Mouse (Mus musculus) liver, embryonic 11.5 days (tissue): ENCODE results near the gene Spg11. TPM values are rescaled to one million over a fixed set of nuclear protein-coding genes. Genes with fewer than 3 reads are reported as not detected.

Experiments used
- ATAC-seq: fragments of 200-750 bp; cut with Nextera tagmentation; replicated peaks from 2 replicates; pipeline ENCODE4 v1.8.0; 2017; ENCODE audit warnings: moderate number of reproducible peaks, mild to moderate bottlenecking, moderate TSS enrichment, moderate library complexity; ENCODE audit not compliant: low FRiP score
- DNase-seq: peaks from one replicate; pipeline ENCODE4 v3.0.0-alpha.2; 2017; ENCODE audit warnings: low spot score
- H3K27ac ChIP-seq: fragments of 300-500 bp; sonication (generic); 2 replicates; pipeline ENCODE4 v1.5.1; 2014; ENCODE audit warnings: mild to moderate bottlenecking, low read depth, low read length, control low read depth
- H3K27me3 ChIP-seq: fragments of 300-500 bp; sonication (generic); replicated peaks from 2 replicates; pipeline ENCODE4 v1.6.1; 2014; ENCODE audit warnings: low read length, mixed read lengths; ENCODE audit not compliant: control insufficient read depth, insufficient read depth
- H3K36me3 ChIP-seq: fragments of 300-500 bp; sonication (generic); 2 replicates; pipeline ENCODE4 v1.6.1; 2014; ENCODE audit warnings: mild to moderate bottlenecking, low read length, moderate library complexity, mixed read lengths; ENCODE audit not compliant: control insufficient read depth, insufficient read depth
- H3K4me1 ChIP-seq: fragments of 300-500 bp; sonication (generic); replicated peaks from 2 replicates; pipeline ENCODE4 v1.6.1; 2014; ENCODE audit warnings: low read length, mixed read lengths; ENCODE audit not compliant: control insufficient read depth, insufficient read depth
- H3K4me2 ChIP-seq: fragments of 300-500 bp; sonication (generic); 2 replicates; pipeline ENCODE4 v1.6.1; 2014; ENCODE audit warnings: mild to moderate bottlenecking, control low read depth, moderate library complexity
- H3K4me3 ChIP-seq: fragments of 300-500 bp; sonication (generic); 2 replicates; pipeline ENCODE4 v1.5.1; 2014; ENCODE audit warnings: low read depth, low read length, control low read depth
- H3K9ac ChIP-seq: fragments of 300-500 bp; sonication (generic); 2 replicates; pipeline ENCODE4 v1.6.1; 2014; ENCODE audit warnings: low read depth, low read length, control low read depth
- H3K9me3 ChIP-seq: fragments of 300-500 bp; sonication (generic); 2 replicates; pipeline ENCODE4 v1.6.1; 2016; ENCODE audit warnings: low read length, inconsistent platforms, mixed read lengths; ENCODE audit not compliant: control insufficient read depth
- WGBS: fragments of 180-500 bp; shearing (Covaris S2); extraction: QIAGEN DNeasy Blood & Tissue Kit; methylation state at CpG from one replicate; pipeline ENCODE4 v1.1.7; 2014; 5-methylcytosine and 5-hydroxymethylcytosine counted together
- polyA plus RNA-seq: library from polyadenylated mRNA; unstranded; fragments of >200 nt; fragmentation: Nextera tagmentation; extraction: Ambion mirVana; gene quantifications from 2 replicates; pipeline ENCODE4 v1.2.1, GENCODE M21; 2014

Gene Spg11
- polyA plus RNA-seq, 1 experiment from 2014 or later: 9.3 TPM

- H3K4me3 ChIP-seq: peak overlapping the region; percentile 64; the same call in 1 of the 2 replicates
- no peak overlapping the region for H3K9ac ChIP-seq
Observed at GRCm38 (mm10) chr2:122149316-122149715, 31.1 kb upstream of the Spg11 start.

GRCm38 (mm10) chr2:122148242-122148917 is 30.2 kb upstream of the Spg11 start:
- DNase-seq: peak; percentile 45

More at GRCm38 (mm10) chr2:122149316-122149715, 31.1 kb upstream of the Spg11 start:
- H3K4me1 ChIP-seq: peaks cover 9% of the 10 kb centered on the region; the same call in 1 of the 2 replicates
- DNase-seq (no peak), ATAC-seq (no peak)
- 82% methylated on average over 6 of the region's 6 CpGs for WGBS
- no peaks in the 10 kb centered on the region for H3K9me3 ChIP-seq
- H3K27ac ChIP-seq: no peak overlapping the region
- H3K4me2 ChIP-seq: peak overlapping the region; percentile 66
- no peaks in the 10 kb centered on the region for H3K27me3 ChIP-seq
- H3K36me3 ChIP-seq: 0 out of 2 replicates have a peak, but pooled peaks cover 3% of the 10 kb centered on the region

GRCm38 (mm10) chr2:122147508-122148241 is 29.5 kb upstream of the Spg11 start, which contains the start of gene B2m:
Gene B2m, plus strand, starts transcription at chr2:122147686.
- WGBS: under 1% methylated on average over 40 of the region's 40 CpGs
- Histone ChIP-seq H3K9ac (peak within 1 kb of the TSS; percentile 76), H3K27ac (peak within 1 kb of the TSS; percentile 62; the same call in 1 of the 2 replicates), H3K27me3 (no peaks in the 10 kb centered on the region), H3K4me3 (peak within 1 kb of the TSS; percentile 64), H3K9me3 (no peaks in the 10 kb centered on the region), H3K4me2 (peak within 1 kb of the TSS; percentile 66), H3K36me3 (no peaks in the 10 kb centered on the region), H3K4me1 (peaks cover 9% of the 10 kb centered on the region; the same call in 1 of the 2 replicates)
- ATAC-seq (peak; percentile 97), DNase-seq (peak; percentile 92)

More at GRCm38 (mm10) chr2:122148242-122148917, 30.2 kb upstream of the Spg11 start:
- Histone ChIP-seq H3K4me2 (peak overlapping the region; percentile 66), H3K27me3 (no peaks in the 10 kb centered on the region), H3K4me3 (peak overlapping the region; percentile 64), H3K36me3 (0 out of 2 replicates have a peak, but pooled peaks cover 3% of the 10 kb centered on the region), H3K27ac (no peak overlapping the region; the same call in 1 of the 2 replicates), H3K9me3 (no peaks in the 10 kb centered on the region), H3K4me1 (peaks cover 9% of the 10 kb centered on the region; the same call in 1 of the 2 replicates), H3K9ac (peak overlapping the region; percentile 76)
- peak; percentile 16; the same call in 1 of the 2 replicates for ATAC-seq
- 21% methylated on average over 18 of the region's 18 CpGs for WGBS

- no peak overlapping the region; the same call in 1 of the 2 replicates for H3K4me3 ChIP-seq
- H3K27ac ChIP-seq: 0 out of 2 replicates have a peak overlapping the region, but pooled peaks have one; percentile 3
- no peaks in the 10 kb centered on the region for H3K27me3 ChIP-seq
- no peak overlapping the region; the same call in 1 of the 2 replicates for H3K9ac ChIP-seq
- H3K9me3 ChIP-seq: no peaks in the 10 kb centered on the region
- 77% methylated on average over 6 of the region's 6 CpGs for WGBS
- DNase-seq: no peak
- H3K36me3 ChIP-seq: no peaks in the 10 kb centered on the region
- peaks cover 9% of the 10 kb centered on the region; the same call in 1 of the 2 replicates for H3K4me1 ChIP-seq
- H3K4me2 ChIP-seq: peak overlapping the region; percentile 66; the same call in 1 of the 2 replicates
- no peak for ATAC-seq
Observed at GRCm38 (mm10) chr2:122146687-122147086, 28.5 kb upstream of the Spg11 start.

- no peak overlapping the region for H3K27ac ChIP-seq
- no peak overlapping the region for H3K4me2 ChIP-seq
- no peaks in the 10 kb centered on the region for H3K27me3 ChIP-seq
- H3K9ac ChIP-seq: no peak overlapping the region
- ATAC-seq (no peak), DNase-seq (no peak)
- peaks cover 9% of the 10 kb centered on the region; the same call in 1 of the 2 replicates for H3K4me1 ChIP-seq
- WGBS: 67% methylated on average over 4 of the region's 4 CpGs
- H3K36me3 ChIP-seq: no peaks in the 10 kb centered on the region
- no peaks in the 10 kb centered on the region for H3K9me3 ChIP-seq
- H3K4me3 ChIP-seq: no peak overlapping the region
Observed at GRCm38 (mm10) chr2:122145756-122146155, 27.6 kb upstream of the Spg11 start.

- Histone ChIP-seq H3K27ac (no peak overlapping the region), H3K27me3 (no peaks in the 10 kb centered on the region), H3K36me3 (no peaks in the 10 kb centered on the region), H3K4me3 (no peak overlapping the region), H3K9me3 (no peaks in the 10 kb centered on the region), H3K9ac (no peak overlapping the region), H3K4me1 (peaks cover 7% of the 10 kb centered on the region), H3K4me2 (no peak overlapping the region)
- 85% methylated on average over 3 of the region's 3 CpGs for WGBS
- no peak for ATAC-seq
- DNase-seq: no peak
Observed at GRCm38 (mm10) chr2:122143111-122143510, 24.9 kb upstream of the Spg11 start.

GRCm38 (mm10) chr2:122141332-122141967 is 23.3 kb upstream of the Spg11 start:
- H3K9ac ChIP-seq: no peak overlapping the region
- peak; percentile 22; the same call in 1 of the 2 replicates for ATAC-seq
- H3K4me1 ChIP-seq: peaks cover 12% of the 10 kb centered on the region
- no peaks in the 10 kb centered on the region for H3K36me3 ChIP-seq
- H3K4me3 ChIP-seq: no peak overlapping the region
- WGBS: 66% methylated on average over 5 of the region's 5 CpGs
- no peak overlapping the region for H3K4me2 ChIP-seq
- H3K27ac ChIP-seq: peak overlapping the region; percentile 68
- no peak for DNase-seq
- H3K9me3 ChIP-seq: no peaks in the 10 kb centered on the region
- H3K27me3 ChIP-seq: no peaks in the 10 kb centered on the region

GRCm38 (mm10) chr2:122140815-122141214 is 22.6 kb upstream of the Spg11 start:
- no peak overlapping the region for H3K4me3 ChIP-seq
- no peaks in the 10 kb centered on the region for H3K36me3 ChIP-seq
- 68% methylated on average over 2 of the region's 2 CpGs for WGBS
- no peaks in the 10 kb centered on the region for H3K9me3 ChIP-seq
- H3K27me3 ChIP-seq: no peaks in the 10 kb centered on the region
- H3K27ac ChIP-seq: peak overlapping the region; percentile 68
- DNase-seq (no peak), ATAC-seq (no peak)
- H3K4me2 ChIP-seq: peak overlapping the region; percentile 12; the same call in 1 of the 2 replicates
- H3K4me1 ChIP-seq: peaks cover 12% of the 10 kb centered on the region
- H3K9ac ChIP-seq: no peak overlapping the region
